Mouse (Mus musculus) kidney, postnatal 10 days (tissue): Measurements from ENCODE around the gene Muc1.

ENCODE experiments used
- DNase-seq: peaks from one replicate; pipeline ENCODE4 v3.0.0; 2021; ENCODE audit warnings: mixed read lengths

Gene Muc1

DNA sequence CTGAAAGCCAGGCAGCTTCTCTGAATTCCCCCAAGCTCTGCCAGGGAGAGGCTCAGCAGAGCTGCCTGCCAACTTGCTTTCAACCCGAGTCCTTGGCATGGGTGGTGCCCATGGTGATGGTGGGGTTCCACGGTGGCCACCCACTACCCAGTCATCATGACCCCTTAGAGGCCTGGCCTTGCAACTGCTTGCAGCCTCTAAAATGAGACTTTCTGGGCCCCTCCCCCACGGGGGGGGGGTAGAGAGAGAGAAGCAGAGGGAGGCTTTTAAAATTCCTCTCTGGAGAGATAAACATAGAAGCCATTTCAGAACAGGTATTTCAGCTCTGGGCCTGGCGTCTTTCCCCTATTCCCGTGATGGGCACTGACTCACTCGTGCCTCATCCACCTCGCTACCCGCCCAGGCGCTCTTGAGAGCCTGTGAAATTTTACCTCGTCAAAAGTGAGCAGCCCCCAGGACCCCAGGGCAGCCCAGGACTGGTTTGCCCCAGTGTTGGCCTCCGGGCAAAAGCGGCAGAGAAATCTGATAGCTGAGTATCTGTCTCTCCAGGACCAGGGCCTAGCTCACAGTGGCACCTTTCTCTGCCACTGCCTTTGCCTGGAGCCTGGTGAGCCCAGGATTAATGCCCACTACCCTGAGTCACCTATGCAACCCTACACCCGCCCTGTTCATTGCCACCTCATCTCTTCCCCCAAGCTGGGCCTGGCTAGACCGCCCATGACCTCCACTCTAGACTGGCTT, 48.6 kb downstream of the Muc1 start:
- peak; percentile 59 for DNase-seq

DNA sequence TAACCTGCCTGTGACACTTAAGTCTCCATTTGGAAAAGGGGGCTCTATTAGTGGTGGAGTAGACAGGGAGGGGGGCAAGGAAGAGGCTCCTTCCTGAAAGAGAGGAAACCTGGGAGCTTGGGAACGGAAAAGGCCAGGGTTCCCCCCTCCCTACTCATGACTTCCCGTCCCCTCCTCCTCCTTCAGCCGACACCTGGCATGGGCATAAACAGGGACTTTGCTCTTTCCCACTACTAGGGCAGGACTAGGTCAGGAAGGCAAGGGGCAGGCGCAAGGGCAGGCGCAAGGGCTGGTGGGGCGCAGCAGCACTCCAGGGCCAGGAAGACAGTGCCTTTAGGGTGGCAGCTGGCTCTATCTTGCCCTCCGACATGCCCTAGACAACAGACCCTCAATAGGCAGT, 49.2 kb downstream of the Muc1 start:
- peak; percentile 82 for DNase-seq

DNA sequence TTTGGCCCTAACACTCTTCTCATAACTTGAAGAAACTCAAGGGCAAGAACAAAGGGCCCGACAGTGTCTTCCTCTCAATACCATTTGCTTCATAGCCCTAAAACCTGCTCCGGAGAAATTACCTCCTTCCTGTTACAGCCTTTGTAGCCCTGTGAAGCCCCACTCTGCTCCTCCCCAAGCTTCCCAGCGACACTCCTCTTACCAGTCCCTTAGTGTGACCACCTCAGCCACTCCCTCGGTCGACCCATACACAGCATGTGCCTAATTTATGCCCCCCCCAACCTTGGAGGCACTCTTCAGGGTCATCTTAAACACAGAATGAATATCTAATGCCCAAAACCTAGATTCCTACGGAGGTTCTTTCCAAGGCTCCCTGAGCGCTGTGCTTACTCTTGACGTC, 49.8 kb downstream of the Muc1 start:
- DNase-seq: no peak

DNA sequence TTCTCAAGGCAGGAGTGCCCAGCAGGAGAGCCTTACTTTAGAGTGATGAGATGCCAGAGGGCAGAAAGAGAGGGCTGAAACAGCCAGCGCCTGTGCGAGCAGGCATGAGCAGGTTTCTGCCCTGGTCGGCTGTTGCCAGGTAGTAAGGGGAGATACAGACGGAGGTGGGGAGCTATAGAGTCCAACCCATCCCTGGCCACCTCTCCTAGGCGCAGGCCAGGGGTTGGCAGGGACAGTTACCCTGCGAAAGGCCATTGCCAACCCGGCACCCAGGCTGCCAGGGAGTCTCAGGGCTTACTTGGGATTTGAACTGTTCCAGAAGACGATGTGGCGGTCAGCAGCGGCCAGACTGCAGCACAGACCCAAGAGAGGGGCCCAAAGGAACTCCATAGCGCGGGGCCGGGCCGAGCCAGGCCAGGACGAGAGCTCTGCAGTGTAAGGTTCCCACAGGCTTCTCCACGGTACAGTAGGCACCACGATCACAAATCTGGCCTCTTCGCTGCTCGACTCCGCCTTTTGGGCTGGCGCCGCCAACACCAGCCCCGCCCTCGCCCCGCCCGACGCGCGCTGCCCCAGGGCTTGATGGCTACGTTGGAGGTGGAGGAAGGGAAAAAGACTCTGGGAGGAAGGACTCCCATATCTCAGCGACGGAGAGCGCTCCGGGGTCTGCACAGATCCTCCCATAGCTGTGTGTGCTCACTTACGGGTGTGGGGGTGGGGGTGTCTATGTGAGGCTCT, 50.5 kb downstream of the Muc1 start:
- peak; percentile 95 for DNase-seq

DNA sequence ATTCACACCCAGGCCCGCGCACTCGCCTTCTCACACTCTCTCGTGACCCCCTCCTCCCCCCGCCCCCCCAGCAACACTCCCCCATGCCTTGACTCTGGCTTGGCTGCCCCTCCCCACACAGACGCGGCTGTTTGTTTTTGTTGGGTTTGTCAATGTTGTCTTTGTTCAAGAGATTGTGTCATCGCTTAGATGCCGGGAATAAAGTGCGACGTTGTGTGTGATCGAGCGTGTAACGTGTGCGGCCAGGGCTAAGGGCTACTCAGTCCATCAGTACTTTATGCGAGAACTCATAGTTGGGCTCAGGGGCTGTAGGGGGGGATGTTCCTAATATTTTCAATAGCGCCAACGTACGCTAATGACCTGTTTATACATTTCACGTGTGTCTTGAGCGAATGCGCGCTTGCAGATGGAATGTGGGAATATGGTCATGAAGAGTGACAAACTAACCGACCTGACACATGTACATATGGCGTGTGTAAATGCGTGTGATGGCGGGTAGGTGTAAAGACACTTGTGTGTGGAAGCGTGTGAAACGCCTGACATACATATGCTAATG, 51.3 kb downstream of the Muc1 start:
- DNase-seq: no peak

DNA sequence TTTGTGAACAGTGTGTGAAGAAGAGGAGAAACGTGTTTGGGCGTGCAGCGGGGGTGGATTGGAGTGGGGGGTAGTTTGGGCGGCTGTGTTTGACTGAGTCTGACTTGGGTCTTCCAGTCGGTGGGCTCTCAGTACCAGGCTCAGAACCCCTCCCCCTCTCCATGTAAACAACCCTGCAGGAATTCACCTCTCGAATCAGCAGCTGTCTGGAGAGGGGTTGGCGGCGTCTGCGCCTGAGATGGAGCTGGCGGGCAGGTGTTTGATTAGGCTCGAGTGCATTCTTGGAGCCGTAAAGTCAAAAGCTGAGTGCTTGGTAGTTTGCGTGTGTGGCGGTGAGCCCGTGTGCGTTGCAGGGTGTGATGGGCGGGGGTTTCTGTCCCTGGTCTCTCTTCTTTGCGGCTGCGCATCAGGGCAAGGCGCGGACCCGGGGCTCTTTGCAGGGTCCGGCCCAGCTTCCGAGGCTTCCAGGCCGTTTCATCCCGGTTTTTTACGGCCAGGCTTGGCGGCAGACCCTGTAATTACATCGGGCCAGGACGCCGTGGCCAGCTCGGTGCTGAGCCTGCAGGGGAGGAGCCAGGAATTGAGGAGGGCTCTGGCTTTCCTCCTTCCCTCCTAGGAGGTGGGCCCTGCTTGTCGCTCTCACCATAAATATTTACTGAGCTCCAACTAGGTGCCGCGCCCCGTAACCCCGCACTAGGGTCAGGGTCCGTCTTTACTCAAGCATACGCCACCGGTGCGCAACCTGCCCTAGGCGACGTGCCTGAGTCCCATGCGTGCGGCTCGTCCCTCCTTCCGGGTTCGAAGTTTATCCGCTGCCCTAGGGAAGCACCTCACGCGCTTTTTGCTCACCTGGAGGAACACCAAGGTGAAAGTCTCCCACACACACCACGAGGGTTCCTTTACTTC, 52.0 kb downstream of the Muc1 start, which contains the start of gene Efna1:
TSS of gene Efna1 (minus strand) at position 537 of the 906 bp plus-strand sequence.
- peak; percentile 82 for DNase-seq

DNA sequence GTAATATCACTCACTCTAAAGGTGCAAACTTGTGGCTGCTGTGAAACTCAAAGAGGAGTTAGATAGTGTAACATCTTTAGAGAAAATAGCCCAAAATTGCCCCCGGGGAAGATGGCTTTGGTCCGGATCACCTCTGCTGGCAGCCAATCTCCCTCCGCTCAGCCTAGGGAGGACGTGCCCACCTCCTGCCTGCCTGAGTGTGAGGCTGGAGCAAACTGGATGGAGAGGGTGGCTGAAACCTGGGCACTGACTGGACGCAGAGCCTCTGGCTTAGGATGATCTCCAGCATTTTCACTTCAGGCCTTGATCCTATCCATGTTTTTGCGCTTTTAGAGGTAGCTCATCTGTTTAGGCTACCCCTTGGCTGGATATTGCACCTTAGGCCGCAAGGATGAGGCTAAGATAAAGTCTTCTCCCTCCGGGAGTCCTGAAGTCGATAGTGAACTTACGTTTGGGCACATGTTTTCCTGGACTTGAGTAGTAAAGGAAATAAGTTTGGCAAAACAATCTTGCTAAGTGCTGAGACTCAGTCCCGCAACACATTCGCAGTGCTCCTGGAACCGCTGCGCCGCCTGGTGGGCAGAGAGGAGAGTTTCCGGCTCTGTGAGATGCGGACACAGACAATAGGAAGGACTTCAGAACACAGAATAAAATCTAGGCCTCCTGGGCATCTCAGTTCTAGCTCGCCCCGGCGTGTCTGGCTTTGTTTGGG, 52.9 kb downstream of the Muc1 start:
- DNase-seq: peak; percentile 93

DNA sequence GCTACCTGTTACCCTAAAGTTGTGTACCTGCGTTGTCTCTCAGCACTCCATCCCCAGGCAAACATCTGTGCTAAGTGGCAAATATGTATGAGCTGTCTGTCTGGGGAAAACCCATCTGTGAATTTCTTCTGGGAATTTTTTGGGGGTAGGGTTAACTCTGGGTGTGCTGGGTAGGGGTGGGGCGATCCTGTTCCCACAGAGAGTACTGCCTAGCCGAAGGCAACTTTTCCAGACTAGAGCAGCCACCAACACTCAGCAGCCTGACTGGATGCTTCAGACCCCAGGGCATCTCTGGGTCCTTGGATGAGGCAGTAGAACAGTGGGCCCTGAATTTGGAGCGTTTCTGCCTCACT, 53.4 kb downstream of the Muc1 start:
- DNase-seq: no peak
